ENCODE assay signal across 1 mouse cellular context in genomic region chr16:36846894-36847293, GRCm38 (mm10). TPM values are rescaled to one million over a fixed set of nuclear protein-coding genes. Genes with fewer than 3 reads are reported as not detected.
"Had no signal": no experiment of that assay in that cellular context is flagged by ENCODE, and none has a peak within 500 bp of the region (broad histone marks: within the 10 kb centered on the region; RNA-seq: fewer than 3 reads in every experiment).

No protein-coding gene starts in this region.

RNA-seq across cellular contexts. Expression of gene Eaf2, which starts 27.9 kb away (rescaled TPM):
- total RNA-seq: hematopoietic stem cell, adult 5-6 weeks had no signal
